Mouse (Mus musculus) thymus, adult 2 months (tissue): Measurements from ENCODE around the gene Ubr2.

Experiments
- CTCF ChIP-seq: fragments of 200-500 bp; IDR thresholded peaks from 2 replicates; pipeline ENCODE4 v1.5.1; 2012; ENCODE audit warnings: mild to moderate bottlenecking, control low read depth, low read length, moderate library complexity, borderline replicate concordance; ENCODE audit not compliant: control insufficient read depth, poor library complexity, insufficient read depth; ENCODE audit errors: extremely low read depth
- POLR2A ChIP-seq: fragments of 200-500 bp; IDR thresholded peaks from 2 replicates; pipeline ENCODE4 v1.6.1; 2012; ENCODE audit warnings: mild to moderate bottlenecking, low read length, control low read depth, moderate library complexity; ENCODE audit not compliant: control insufficient read depth, poor library complexity, insufficient read depth; ENCODE audit errors: extremely low read depth

DNA sequence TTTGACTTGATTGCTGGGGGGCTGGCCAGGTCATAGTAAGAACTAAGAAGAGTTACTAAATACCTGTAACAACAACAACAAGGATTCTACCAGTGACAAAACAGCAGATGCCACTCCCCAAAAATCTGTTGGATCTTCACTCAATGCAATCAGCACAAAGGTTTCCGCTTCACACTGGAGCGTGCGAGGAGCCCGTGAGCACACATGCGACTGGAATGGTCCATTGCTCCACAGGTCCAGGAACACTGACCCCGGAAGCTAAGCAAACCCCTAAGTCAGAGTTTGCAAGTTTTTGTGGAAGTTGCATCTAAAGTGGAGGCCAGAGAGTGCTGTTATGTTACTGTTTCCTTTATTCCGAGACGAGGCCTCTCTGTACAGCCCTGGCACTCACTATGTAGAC is 16.7 kb downstream of the Ubr2 start:
- TF ChIP-seq CTCF (no peak), POLR2A (no peak)
